Mouse (Mus musculus): Measurements from ENCODE around the gene Tmem268.

Tmem268 gene

DNA sequence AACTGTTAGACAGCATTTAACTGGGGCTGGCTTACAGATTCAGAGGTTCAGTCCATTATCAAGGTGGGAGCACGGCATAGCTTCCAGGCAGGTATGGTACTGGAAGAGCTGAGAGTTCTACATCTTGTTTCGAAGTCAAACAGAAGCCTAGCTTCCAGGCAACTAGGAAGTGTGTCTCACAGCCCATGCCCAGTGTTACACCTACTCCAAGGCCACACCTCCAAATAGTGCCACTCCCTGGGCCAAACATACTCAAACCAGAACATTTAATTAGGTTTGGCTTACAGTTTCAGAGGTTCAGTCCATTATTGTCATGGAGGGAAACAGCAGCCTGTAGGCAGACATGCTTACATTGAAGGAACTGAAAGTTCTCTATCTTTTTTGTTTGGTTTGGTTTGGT is 3.5 kb upstream of the Tmem268 start:
- no peak for DNase-seq (ENCODE audit: low read depth, low spot score)

GRCm38 (mm10) chr4:63556665-63557064 is 1.9 kb upstream of the Tmem268 start:
- no peak for DNase-seq (ENCODE audit: low read depth, low spot score)

- DNase-seq (ENCODE audit: low read depth, low spot score) = no peak
Measured at GRCm38 (mm10) chr4:63557124-63558059, 1.2 kb upstream of the Tmem268 start.

DNA sequence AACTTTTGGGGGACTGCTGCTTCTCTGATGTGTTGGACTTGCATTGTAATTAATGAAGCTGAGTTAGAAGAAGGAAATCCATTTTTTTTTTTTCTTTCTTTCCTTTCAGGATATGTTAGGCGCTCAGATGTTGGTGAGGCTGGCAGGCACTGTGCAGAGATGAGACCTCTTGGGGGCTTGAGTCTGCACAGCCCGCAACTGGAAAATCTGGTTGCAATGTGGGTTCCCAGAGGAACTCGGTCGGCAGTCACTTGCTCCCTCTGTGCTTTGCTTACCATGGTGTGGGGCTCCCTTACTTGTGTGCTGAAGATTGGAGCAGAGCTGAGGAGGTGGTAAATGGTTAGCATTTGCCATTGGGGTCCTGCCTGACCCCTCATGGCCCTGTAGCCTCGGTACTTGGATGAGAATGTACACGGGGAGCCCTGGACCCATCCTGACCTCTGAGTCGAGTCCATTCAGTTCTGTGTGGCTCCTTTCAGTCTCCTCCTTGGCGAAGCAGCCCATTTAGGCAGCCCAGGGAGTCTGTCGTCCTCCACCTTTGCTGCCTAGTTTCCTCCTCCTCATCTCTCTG is 631 bp downstream of the Tmem268 start:
- DNase-seq (ENCODE audit: low read depth, low spot score) = no peak

DNA sequence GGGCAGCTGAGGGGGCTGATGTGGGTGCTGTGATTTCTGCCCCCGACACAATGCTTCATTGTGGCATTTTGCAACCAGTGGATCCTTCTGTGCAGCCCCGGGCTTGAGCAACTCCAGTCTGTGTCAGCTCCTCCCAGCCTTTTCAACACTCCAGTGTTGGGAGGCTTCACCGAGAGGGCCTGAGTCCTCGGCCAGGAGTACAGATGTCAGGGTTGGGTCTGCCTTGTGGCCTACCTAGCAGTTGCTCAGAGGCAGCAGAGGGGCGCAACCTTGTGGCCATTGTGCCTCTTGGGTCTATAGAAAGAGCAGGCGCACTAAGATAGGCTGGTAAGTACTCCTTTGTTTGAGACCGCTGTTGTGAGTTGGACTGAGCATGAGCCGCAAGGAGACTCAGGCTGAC is 1.5 kb downstream of the Tmem268 start:
- DNase-seq (ENCODE audit: low read depth, low spot score) = no peak

DNA sequence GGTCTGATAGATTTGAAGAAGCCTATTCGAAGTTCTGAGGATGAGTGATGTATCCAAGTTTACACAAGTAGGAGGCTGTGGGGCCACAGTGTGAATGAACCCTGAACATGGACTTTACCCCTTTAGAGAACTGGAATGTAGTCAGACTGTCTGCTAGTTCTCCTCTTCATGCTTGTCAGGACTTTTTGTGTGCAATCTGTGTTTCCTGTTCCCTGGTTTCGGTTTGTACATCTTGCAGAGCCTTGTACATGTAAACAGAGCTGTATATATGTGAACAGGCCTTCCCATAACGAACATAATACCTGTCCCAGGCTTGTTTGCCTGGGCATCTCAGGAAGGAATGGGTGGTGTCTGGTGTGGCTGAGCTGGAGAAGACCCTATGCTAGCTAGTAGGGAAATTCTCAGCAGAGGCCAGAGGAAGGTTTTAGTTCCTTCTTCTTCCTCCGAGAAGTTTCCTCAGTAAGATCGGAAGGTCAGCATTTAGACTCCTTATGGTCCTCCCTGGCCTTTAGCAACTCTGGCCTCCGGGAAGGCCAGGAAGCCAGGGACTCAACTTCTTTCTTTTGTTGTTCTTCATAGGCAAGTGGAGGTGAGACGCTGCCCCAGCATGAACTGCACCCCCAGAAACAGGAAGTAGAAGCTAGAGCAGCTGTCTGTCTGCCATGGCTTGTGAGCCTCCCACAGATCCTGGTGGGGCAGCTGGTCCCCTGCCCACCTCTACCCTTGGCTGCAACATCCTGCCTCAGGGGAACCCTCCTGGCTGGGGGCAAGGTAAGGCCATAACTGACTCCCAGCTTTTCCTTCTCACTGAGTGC is 3.5 kb downstream of the Tmem268 start:
- no peak for DNase-seq (ENCODE audit: low read depth, low spot score)

- no peak for DNase-seq (ENCODE audit: low read depth, low spot score)
Measured at GRCm38 (mm10) chr4:63562742-63563141, 4.2 kb downstream of the Tmem268 start.

- no peak for DNase-seq (ENCODE audit: low read depth, low spot score)
Measured at GRCm38 (mm10) chr4:63567712-63568390, 9.3 kb downstream of the Tmem268 start.

DNA sequence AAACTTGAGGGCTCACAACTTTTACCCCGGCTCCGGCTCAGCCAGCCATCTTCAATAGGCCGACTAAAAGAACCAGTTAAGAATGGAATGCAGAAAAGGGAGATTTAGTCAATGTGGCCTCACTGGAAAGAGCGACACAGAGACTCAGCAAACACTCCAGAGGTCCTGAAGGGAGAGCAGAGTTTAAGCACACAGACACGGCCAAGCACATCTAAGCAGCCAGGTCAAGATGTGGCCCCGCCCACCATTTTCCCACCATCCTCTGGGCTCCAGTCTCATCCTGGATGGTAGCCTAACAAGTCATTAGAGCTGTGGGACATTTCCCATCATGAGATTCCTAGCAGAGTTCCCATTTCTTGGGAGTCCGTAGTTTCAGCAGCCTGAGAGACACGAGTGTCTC is 10.7 kb downstream of the Tmem268 start:
- no peak for DNase-seq (ENCODE audit: low read depth, low spot score)

DNA sequence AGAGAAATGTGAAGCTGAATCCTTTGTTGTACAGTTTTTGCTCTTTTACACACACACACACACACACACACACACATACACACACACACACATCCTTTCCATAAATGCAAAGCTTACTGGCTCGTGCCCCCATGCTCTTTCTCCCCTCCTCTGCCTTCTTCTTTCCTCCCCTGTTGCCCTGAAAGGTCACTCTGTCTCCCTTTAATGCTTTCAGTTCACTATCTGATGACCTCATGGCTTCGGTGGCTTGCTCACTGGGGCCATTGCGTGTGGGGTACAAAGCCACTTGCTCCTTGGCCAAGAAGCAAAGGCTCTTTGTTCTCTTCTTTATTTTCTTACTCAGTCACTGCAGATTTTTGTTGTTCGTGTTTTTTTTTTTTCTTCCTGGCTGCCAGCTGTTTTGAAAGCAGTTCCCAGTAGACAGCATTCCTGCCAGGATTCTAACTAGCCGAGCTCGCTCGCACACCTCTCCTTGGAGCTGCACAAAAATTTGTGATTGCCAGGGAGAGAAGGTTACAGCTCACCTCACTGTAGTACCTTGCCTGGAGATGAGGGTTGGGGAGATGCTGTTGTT is 11.7 kb downstream of the Tmem268 start:
- no peak for DNase-seq (ENCODE audit: low read depth, low spot score)

DNA sequence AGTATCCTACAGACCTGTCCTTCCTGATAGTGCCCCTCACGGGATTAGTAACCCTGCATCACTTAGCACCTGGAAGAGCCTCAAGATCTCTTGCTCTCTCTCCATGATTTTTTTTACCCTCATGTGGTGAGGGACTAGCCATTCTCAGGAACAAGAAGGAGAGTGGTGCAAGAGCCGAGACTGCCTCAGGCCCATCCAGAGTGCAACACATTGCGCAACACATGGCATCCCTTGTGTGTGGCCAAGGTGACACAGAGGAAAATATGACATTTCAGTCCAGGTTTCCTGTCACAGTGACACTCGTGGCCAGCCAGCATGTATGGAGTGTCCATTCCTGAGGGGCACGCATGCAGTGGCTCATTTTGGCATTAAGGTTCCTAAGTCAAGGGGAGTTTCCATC is 14.0 kb downstream of the Tmem268 start:
- no peak for DNase-seq (ENCODE audit: low read depth, low spot score)

GRCm38 (mm10) chr4:63579649-63580048 is 21.1 kb downstream of the Tmem268 start:
- no peak for DNase-seq (ENCODE audit: low read depth, low spot score)

DNA sequence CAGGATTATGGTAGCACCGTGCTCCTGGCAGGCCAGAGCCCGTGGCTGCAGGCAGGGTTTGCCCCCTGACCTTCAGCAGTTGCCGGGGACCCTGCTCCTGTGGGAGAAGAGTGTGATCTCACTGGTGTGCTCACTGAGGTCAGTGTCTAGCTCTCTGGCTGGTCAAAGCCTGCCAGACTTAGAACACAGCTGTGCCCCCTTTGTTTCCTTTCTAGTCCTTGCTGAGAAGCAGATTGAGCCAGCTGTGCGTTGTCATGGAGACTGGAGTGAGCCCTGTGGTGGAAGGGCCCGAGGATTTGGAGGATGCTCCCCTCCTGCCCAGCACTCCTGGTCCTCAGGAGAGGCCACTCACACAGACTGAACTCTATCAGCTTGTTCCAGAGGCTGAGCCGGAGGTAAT is 21.5 kb downstream of the Tmem268 start:
- DNase-seq (ENCODE audit: low read depth, low spot score) = peak; percentile 48

- peak; percentile 93 for DNase-seq (ENCODE audit: low read depth, low spot score)
Measured at GRCm38 (mm10) chr4:63582580-63582979, 24.0 kb downstream of the Tmem268 start.

- DNase-seq (ENCODE audit: low read depth, low spot score) = no peak
Measured at GRCm38 (mm10) chr4:63585216-63585615, 26.6 kb downstream of the Tmem268 start.

DNA sequence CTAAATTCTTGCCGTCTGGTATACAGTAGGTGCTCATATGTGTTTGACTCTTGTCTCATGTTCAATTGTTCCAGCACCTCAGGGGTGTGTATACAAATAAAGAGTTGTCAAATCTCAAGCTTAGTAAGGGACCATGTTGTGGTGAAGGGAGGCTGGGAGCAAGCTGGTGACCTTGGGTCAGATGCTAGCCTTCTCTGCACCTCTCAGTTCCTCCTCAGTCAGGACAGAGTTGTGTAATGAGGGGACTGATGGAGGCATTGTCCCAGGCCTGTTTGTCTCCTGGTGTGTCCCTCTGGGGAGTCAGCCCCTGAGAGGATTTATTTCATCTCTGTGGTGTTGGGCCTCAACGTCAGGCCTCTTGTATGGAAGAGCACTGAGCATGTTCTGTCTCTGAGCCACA is 27.7 kb downstream of the Tmem268 start:
- DNase-seq (ENCODE audit: low read depth, low spot score) = no peak

DNA sequence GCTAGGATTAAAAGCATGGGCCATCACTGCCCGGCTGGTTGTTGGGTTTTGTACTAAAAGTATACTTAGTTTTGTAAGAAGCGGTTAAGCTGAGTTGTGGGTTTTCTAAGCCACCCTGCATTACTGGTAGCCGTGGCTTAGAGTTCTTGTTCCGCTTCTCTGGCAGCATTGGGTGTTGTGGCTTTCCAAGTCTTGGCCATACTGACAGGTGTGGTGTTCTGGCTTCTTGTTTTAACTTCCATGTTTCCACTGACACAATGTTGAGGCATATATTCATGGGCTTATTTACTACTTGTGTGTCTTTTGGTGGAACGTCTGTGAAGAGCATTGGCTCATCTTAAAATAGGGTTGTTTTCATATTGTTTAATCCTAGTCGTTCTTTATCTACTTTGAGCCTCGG is 31.4 kb downstream of the Tmem268 start:
- no peak for DNase-seq (ENCODE audit: low read depth, low spot score)

DNA sequence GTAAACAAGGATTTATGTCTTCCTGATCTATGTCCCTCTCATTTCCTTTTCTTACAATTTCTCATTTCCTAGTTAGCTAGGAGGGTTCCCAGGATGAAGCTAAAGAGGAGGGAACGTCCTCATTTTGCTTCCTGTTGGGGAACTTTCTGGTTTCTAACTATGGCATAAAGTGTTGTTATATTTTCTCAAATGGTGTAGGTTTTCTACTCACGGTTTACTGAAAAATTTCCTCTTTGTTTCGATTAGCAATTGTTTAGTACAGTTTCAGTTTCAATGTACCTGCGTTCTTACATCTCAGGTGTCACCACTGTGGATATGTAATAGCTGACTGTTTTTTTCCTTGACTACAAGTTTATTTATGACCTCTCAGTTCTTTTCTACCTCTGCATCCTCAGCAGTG is 32.0 kb downstream of the Tmem268 start:
- no peak for DNase-seq (ENCODE audit: low read depth, low spot score)

DNA sequence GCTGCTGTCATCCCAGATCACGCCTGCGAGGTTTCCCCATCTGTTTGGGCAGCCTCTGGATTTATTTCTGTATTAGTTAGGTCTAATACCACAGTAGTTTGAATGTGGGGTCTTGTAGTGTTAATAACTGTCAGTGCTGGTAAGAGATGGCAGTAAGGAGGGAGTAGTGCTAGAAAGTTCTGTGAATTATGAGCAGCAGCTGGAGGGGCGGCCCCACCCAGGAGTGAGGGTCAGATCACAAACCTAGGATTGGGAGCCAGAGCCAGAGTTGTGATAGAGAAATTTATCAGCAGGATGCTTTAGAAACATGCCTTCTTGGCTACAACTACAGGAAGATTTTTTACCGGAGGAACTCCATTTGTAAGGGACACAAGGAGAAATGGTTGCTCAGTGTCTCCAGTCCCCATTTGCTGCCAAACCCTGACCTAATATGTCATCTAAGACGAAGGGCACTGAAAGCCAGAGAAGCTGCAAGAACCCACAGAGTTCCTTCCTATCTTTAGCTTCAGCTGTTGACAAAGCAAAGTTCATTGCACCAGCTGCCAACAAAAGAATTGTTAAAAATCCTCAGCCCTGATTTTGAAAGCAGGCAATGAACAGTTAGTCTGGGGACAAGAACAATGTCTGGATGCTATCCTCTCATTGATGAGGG is 36.0 kb downstream of the Tmem268 start:
- DNase-seq (ENCODE audit: low read depth, low spot score) = no peak

DNA sequence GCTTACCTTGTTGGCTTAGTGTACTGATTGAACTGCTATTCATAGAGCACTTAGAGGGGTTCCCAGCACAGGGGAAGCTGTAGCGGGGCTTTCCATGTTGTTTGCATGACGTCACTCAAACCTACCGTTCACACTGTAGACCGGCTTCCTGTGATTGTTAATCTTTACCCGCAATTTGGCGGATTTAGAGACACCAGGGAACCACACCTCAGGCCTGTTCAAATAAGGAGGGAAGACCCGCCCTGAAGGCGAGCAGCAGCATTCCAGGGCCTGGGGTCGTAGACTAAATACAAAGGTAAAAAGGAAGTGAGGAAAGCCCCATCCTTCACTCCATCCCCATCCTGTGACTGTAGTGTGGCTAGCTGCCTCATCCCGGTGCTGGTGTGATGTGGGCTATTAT is 36.7 kb downstream of the Tmem268 start:
- DNase-seq (ENCODE audit: low read depth, low spot score) = no peak

DNA sequence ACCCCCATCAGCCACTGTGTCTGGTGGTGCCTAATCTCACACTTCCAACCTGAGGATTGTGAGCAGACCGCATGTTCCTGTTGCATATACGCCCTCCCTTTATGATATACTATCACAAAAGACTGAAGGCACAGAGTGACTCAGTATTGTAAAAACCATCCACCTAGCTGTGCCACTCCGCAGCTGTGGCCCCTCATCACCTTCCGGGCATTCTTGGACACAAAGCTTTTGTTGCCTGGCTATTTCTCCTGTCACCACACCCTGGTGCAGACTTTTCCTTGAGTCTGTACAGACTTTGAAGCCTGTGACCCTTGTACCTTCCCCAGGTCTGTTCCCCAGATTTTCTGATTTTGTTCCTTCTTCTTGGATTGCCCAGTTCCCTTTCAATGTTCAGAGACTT is 37.4 kb downstream of the Tmem268 start:
- no peak for DNase-seq (ENCODE audit: low read depth, low spot score)

Data from forelimb bud, embryonic 11.5 days (tissue).